Mouse (Mus musculus): Measurements from ENCODE around the gene Olfr116.

The Olfr116 gene

DNA sequence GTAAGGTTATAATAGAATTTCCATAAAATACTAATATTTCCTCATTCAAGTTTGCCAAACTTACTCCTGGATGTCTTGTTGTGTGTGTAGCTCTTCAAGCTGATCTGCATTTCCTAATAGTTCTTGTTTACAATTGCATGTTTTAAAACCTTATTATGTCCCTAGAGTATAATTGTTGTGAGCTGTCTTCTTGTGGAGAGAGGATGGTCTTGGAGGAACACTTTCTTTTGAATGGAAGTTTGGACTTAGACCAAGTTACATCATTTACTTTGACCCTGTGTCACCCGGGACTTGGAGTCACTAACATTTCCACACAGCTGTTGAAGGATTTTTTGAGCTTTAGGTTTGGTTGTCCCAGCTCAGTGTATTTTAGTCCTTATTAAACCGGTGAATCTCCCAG, at the start of gene Olfr116, which contains the start of gene Olfr115:
Gene Olfr116, minus strand, starts transcription at position 191 of the 400 bp plus-strand sequence.
Gene Olfr115, minus strand, starts transcription at position 101 of the 400 bp plus-strand sequence.
- DNase-seq: no peak

DNA sequence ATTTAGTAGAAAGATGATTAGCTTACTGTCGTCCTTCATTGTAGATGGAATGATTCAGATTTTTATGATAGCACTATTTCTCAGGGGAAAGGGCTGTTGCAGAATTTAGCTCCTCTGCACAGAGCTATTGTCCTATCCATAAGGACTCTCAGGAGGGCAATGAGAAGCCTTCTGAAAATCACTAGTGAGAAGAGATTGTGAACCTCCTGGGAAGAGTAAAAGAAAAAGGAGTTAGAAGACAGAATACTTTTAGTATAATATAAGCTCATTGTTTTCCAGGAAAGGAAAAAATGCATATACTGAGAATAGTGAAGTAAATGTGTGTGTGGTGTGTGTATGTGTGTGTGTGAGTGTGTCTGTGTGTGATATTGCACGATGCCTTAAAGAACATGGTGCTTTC, 39.7 kb upstream of the Olfr116 start, which contains the start of gene Olfr118:
Gene Olfr118, plus strand, starts transcription at position 301 of the 400 bp plus-strand sequence.
- no peak for DNase-seq

DNA sequence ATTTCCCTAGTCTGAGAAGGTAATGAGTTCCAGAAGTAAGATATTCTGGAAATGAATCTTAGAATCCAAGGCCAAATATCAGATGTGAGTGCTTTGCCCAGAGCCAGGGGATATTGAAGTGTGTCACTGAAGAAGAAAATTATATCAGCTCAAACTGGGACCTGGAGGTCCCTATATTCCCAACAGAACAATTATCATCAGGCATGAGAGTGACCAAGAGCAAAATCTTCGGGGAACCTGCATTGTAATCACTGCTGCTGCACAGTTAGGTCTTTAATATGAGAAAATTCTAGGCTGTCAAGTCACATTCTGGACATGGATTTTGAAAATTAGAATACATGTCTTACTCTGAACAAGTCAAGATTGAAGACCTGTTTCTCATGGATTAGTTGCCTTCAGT, 36.7 kb upstream of the Olfr116 start, which contains the start of gene Olfr117:
Gene Olfr117, minus strand, starts transcription at position 101 of the 400 bp plus-strand sequence.
- no peak for DNase-seq

DNA sequence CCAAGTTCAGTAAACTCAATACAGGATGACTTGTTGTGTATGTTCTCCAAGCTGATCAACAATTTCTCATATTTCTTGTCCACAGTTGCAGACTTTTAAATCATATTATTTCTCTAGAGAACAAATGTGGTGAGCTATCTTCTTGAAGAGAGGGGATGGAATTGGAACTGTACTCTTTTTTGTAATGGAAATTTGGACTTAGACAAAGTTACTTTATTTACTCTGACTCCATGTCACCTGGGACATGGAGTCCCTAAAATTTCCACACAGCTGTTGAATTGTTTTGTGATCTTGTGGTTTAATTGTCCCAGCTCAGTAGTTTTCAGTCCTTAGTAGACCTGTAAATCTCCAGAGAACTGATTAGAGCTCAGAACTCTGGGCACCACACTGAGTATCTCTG, 34.4 kb downstream of the Olfr116 start, which contains the start of gene Olfr114:
Gene Olfr114, minus strand, starts transcription at position 101 of the 400 bp plus-strand sequence.
- DNase-seq: no peak

DNA sequence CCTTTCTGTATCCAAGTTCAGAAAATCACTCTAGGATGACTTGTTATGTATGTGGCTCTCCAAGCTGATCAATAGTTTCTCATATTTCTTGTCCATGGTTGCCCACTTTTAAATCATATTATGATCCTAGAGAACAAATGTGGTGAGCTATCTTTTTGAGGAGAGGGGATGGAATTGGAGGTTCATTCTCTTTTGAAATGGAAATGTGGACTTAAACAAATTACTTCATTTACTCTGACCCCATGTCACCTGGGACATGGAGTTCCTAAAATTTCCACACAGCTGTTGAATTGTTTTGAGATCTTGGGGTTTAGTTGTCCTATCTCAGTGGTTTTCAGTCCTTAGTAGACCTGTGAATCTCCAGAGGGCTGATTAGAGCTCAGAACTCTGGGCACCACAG, 49.4 kb downstream of the Olfr116 start, which contains the start of gene Olfr113:
Gene Olfr113, minus strand, starts transcription at position 101 of the 400 bp plus-strand sequence.
- no peak for DNase-seq
